Mouse (Mus musculus) small intestine, adult 2 months (tissue): ENCODE data around the gene H2-Eb2. TPM values are rescaled to one million over a fixed set of nuclear protein-coding genes. Genes with fewer than 3 reads are reported as not detected.

Source experiments
- H3K27ac ChIP-seq: fragments of 200-500 bp; 2 replicates; pipeline ENCODE4 v1.5.1; 2012; ENCODE audit warnings: low read depth, low read length, control low read depth, inconsistent platforms; ENCODE audit not compliant: insufficient read depth
- H3K27me3 ChIP-seq: fragments of 200-500 bp; 2 replicates; pipeline ENCODE4 v1.6.1; 2012; ENCODE audit warnings: mild to moderate bottlenecking, moderate library complexity, low read length, inconsistent platforms; ENCODE audit not compliant: control insufficient read depth, insufficient read depth
- H3K36me3 ChIP-seq: fragments of 200-500 bp; 2 replicates; pipeline ENCODE4 v1.6.1; 2012; ENCODE audit warnings: mild to moderate bottlenecking, low read length, control low read depth, inconsistent platforms; ENCODE audit not compliant: control insufficient read depth, insufficient read depth
- H3K4me1 ChIP-seq: fragments of 200-500 bp; 2 replicates; pipeline ENCODE4 v1.6.1; 2012; ENCODE audit warnings: low read length, inconsistent platforms, mixed read lengths; ENCODE audit not compliant: control insufficient read depth, insufficient read depth, insufficient read length
- H3K4me3 ChIP-seq: fragments of 200-500 bp; 2 replicates; pipeline ENCODE4 v1.5.1; 2012; ENCODE audit warnings: low read depth, mild to moderate bottlenecking, control low read depth, inconsistent platforms, low read length, moderate library complexity
- CTCF ChIP-seq: fragments of 200-500 bp; IDR thresholded peaks from 2 replicates; pipeline ENCODE4 v1.5.1; 2012; ENCODE audit warnings: low read depth, mild to moderate bottlenecking, control low read depth, inconsistent platforms, low read length, moderate library complexity, mixed read lengths; ENCODE audit not compliant: insufficient replicate concordance, insufficient read length; ENCODE audit errors: extremely low read depth
- POLR2A ChIP-seq: fragments of 200-500 bp; IDR thresholded peaks from 2 replicates; pipeline ENCODE4 v1.6.1; 2012; ENCODE audit warnings: low read depth, mild to moderate bottlenecking, control low read depth, inconsistent platforms, low read length, moderate library complexity
- WGBS: fragments of 180-500 bp; shearing (Covaris S2); methylation state at CpG from one replicate; pipeline ENCODE4 v1.1.7; 2018; 5-methylcytosine and 5-hydroxymethylcytosine counted together
- polyA plus RNA-seq: library from polyadenylated mRNA; depleted of rRNA; stranded (reverse); fragments of >200 nt; gene quantifications from 2 replicates; pipeline ENCODE4 v1.2.3, GENCODE M21; 2012; rRNA removed

The H2-Eb2 gene
- polyA plus RNA-seq: 0.44 and 1.2 TPM in 2 replicates

DNA sequence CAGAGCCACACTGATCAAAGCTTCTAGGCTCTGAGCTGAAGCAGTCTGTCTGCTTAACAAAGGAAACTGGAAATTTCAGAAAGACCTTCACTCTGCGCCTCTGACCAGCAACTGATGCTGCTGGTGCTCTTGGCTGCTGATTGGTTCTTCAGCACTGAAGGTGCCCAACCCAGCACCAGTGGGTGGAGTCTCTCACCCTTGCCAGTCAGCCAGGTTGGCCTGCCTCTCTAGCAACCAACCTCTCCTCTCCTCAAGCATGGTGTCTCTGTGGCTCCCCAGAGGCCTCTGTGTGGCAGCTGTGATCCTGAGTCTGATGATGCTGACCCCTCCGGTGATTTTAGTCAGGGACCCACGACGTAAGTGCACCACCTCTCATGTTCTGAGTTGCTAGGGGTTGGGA, at the start of gene H2-Eb2:
Gene H2-Eb2, plus strand, starts transcription at position 230 of the 400 bp plus-strand sequence.
- 58% methylated on average over 4 of the region's 4 CpGs for WGBS
- Histone ChIP-seq H3K4me1 (no peaks in the 10 kb centered on the region), H3K36me3 (no peaks in the 10 kb centered on the region), H3K27ac (no peak within 1 kb of the TSS), H3K4me3 (0 out of 2 replicates have a peak within 1 kb of the TSS, but pooled peaks have one; percentile 7), H3K27me3 (no peaks in the 10 kb centered on the region)
- TF ChIP-seq CTCF (no peak), POLR2A (no peak)

DNA sequence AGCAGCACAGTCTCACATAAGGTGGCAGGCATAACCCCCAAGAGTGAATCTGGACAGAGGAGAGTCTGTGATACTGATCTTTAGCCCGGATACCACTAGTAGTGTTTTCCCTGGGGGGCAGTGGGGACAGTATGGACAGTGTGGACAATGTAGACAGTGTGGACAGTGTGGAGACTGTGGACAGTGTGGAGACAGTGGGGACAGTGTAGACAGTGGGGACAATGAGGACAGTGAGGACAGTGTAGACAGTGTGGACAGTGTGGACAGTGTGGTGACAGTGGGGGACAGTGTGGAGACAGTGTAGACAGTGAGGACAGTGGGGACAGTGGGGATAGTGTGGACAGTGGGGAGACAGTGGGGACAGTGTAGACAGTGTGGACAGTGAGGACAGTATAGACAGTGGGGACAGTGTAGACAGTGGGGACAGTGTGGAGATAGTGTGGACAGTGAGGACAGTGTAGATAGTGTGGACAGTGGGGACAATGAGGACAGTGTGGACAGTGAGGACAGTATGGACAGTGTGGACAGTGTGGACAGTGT, 44.9 kb upstream of the H2-Eb2 start:
- peaks cover 20% of the 10 kb centered on the region for H3K36me3 ChIP-seq
- H3K4me1 ChIP-seq: no peaks in the 10 kb centered on the region
- WGBS: 80% methylated on average over 1 of the region's 1 CpGs
- no peaks in the 10 kb centered on the region for H3K27me3 ChIP-seq
- TF ChIP-seq POLR2A: no peak
- no peak for TF ChIP-seq CTCF
- H3K4me3 ChIP-seq: no peak overlapping the region
- no peak overlapping the region for H3K27ac ChIP-seq

- H3K27me3 ChIP-seq: no peaks in the 10 kb centered on the region
- no peaks in the 10 kb centered on the region; the same call in 1 of the 2 replicates for H3K4me1 ChIP-seq
- peaks cover 20% of the 10 kb centered on the region for H3K36me3 ChIP-seq
- no peak overlapping the region for H3K27ac ChIP-seq
- H3K4me3 ChIP-seq: no peak overlapping the region
- TF ChIP-seq POLR2A (no peak), CTCF (no peak)
- WGBS: 68% methylated on average over 1 of the region's 1 CpGs
Measured at GRCm38 (mm10) chr17:34281836-34282235, 43.6 kb upstream of the H2-Eb2 start.

GRCm38 (mm10) chr17:34285371-34285770, 40.1 kb upstream of the H2-Eb2 start:
- peak overlapping the region; percentile 30; the same call in 1 of the 2 replicates for H3K4me3 ChIP-seq
- H3K36me3 ChIP-seq: peaks cover 17% of the 10 kb centered on the region
- WGBS: 81% methylated on average over 4 of the region's 4 CpGs
- peaks cover 1% of the 10 kb centered on the region; the same call in 1 of the 2 replicates for H3K4me1 ChIP-seq
- TF ChIP-seq CTCF (no peak), POLR2A (no peak)
- no peak overlapping the region for H3K27ac ChIP-seq
- H3K27me3 ChIP-seq: no peaks in the 10 kb centered on the region

DNA sequence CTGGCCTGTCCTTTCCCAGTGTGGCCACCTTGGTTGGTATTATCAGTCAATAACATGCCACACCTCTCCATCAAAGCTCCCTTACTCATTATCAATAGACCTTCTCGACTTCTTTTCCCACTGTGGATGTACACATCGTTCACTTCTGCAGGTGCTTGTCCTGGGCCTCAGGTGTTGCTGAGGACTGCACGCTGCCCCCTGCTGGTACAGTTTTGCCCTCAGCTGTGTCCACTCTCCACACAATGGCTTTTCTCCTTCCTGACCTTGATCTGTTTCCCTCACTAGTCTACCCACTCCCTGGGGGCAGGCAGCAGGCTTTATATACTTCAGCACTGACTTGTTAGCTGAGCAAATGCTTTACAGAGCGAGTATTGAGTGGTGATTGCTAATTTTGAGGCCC, 39.6 kb upstream of the H2-Eb2 start:
- Histone ChIP-seq H3K4me3 (peak overlapping the region; percentile 37), H3K27me3 (no peaks in the 10 kb centered on the region)
- WGBS: 16% methylated on average over 4 of the region's 4 CpGs

DNA sequence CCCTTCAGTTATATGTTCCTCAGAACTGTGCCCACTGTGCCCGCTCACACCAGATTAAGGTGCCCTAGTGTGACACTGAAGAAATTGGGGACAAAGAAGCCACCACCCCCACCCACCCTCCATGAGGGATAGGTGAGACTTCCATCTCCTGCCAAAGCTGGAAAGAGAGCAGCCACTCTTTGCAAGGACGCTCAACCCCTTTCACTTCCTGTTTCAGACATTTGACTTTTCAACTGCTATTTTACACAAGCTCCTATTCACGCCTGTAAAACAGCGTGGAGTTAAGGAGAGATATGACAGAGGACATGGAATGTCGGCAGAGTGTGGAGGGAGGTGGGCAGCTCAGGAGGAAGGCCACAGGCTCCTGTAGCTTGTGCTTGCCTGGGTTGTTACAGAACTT, 39.0 kb upstream of the H2-Eb2 start:
- peak overlapping the region; percentile 60 for H3K4me3 ChIP-seq
- H3K27ac ChIP-seq: 0 out of 2 replicates have a peak overlapping the region, but pooled peaks have one; percentile 25
- peaks cover 1% of the 10 kb centered on the region; the same call in 1 of the 2 replicates for H3K4me1 ChIP-seq
- 75% methylated on average over 5 of the region's 5 CpGs for WGBS
- peaks cover 17% of the 10 kb centered on the region for H3K36me3 ChIP-seq
- no peaks in the 10 kb centered on the region for H3K27me3 ChIP-seq
- no peak for TF ChIP-seq CTCF
- TF ChIP-seq POLR2A: no peak

More for the DNA sequence above, 39.6 kb upstream of the H2-Eb2 start:
- TF ChIP-seq POLR2A (no peak), CTCF (peak; percentile 89)
- Histone ChIP-seq H3K27ac (peak overlapping the region; percentile 54), H3K4me1 (peaks cover 1% of the 10 kb centered on the region; the same call in 1 of the 2 replicates), H3K36me3 (peaks cover 17% of the 10 kb centered on the region)

DNA sequence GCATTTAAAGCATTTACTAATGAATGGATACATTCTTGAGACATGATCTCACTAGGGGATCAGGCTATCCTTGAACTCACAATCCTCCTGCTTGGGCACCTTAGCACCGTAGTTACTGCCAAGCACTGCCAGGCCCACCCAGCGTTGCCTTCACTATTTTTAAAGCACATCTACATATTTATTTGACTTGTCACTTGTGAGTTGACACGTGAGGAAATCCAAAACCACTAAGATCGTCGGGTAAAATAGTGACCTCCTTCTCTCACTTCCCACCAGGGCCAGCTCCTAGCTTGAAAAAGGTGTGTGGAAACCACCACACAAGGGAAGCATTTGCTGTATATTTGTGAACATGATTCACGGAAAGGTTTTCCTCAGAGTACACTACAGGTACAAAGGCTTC, 38.5 kb upstream of the H2-Eb2 start:
- H3K4me1 ChIP-seq: peaks cover 1% of the 10 kb centered on the region; the same call in 1 of the 2 replicates
- no peak for TF ChIP-seq POLR2A
- no peak for TF ChIP-seq CTCF
- H3K27me3 ChIP-seq: no peaks in the 10 kb centered on the region
- WGBS: 59% methylated on average over 6 of the region's 6 CpGs
- peak overlapping the region; percentile 84 for H3K27ac ChIP-seq
- peak overlapping the region; percentile 60; the same call in 1 of the 2 replicates for H3K4me3 ChIP-seq
- H3K36me3 ChIP-seq: peaks cover 17% of the 10 kb centered on the region
